Mouse (Mus musculus): ENCODE results near the gene Prss53. TPM values are rescaled to one million over a fixed set of nuclear protein-coding genes. Genes with fewer than 3 reads are reported as not detected.
A peak's percentile ranks its signal among the peaks of the same experiment; 100 is the strongest.
"Not testable (repeated sequence)": the region's sequence is repeated elsewhere in the genome, so short reads cannot be mapped to it uniquely, and the experiment has no call there.

Gene Prss53
- polyA plus RNA-seq, 1 experiment from 2014 or later = 1.1 TPM

- peak overlapping the region; percentile 84 for H3K27ac ChIP-seq (ENCODE audit: low read length)
- peaks cover 17% of the 10 kb centered on the region; the same call in 1 of the 2 replicates for H3K36me3 ChIP-seq (ENCODE audit: control insufficient read depth, insufficient read depth, low read length)
- peak overlapping the region; percentile 80 for H3K9ac ChIP-seq (ENCODE audit: low read length)
- under 1% methylated on average over 46 of the region's 46 CpGs for WGBS
- H3K4me1 ChIP-seq (replicated peaks; ENCODE audit: control insufficient read depth, insufficient read depth, low read length) = peaks cover 11% of the 10 kb centered on the region
- peak overlapping the region; percentile 80 for H3K4me2 ChIP-seq (ENCODE audit: low read depth, low read length)
- ATAC-seq (ENCODE audit: low read depth) = peak; percentile 95
- H3K4me3 ChIP-seq (ENCODE audit: low read length) = peak overlapping the region; percentile 74
- no peaks in the 10 kb centered on the region for H3K9me3 ChIP-seq (ENCODE audit: control insufficient read depth, low read length)
- H3K27me3 ChIP-seq (ENCODE audit: control insufficient read depth, insufficient read depth, low read depth, low read length) = no peaks in the 10 kb centered on the region
These were observed 49.3 kb downstream of the Prss53 start for GRCm38 (mm10) chr7:127841340-127842000.

- peaks cover 15% of the 10 kb centered on the region; the same call in 1 of the 2 replicates for H3K36me3 ChIP-seq (ENCODE audit: control insufficient read depth, insufficient read depth, low read length)
- H3K9ac ChIP-seq (ENCODE audit: low read length) = peak overlapping the region; percentile 80
- peak overlapping the region; percentile 80 for H3K4me2 ChIP-seq (ENCODE audit: low read depth, low read length)
- peak overlapping the region; percentile 84 for H3K27ac ChIP-seq (ENCODE audit: low read length)
- ATAC-seq (ENCODE audit: low read depth) = peak; percentile 11
- WGBS = 2% methylated on average over 15 of the region's 15 CpGs
- H3K27me3 ChIP-seq (ENCODE audit: control insufficient read depth, insufficient read depth, low read depth, low read length) = no peaks in the 10 kb centered on the region
- peaks cover 11% of the 10 kb centered on the region for H3K4me1 ChIP-seq (replicated peaks; ENCODE audit: control insufficient read depth, insufficient read depth, low read length)
- H3K4me3 ChIP-seq (ENCODE audit: low read length) = peak overlapping the region; percentile 74
- no peaks in the 10 kb centered on the region for H3K9me3 ChIP-seq (ENCODE audit: control insufficient read depth, low read length)
These were observed 49.9 kb downstream of the Prss53 start for GRCm38 (mm10) chr7:127840886-127841285.

- H3K9ac ChIP-seq (ENCODE audit: low read length); H3K9me3 ChIP-seq (ENCODE audit: control insufficient read depth, low read length); H3K27ac ChIP-seq (ENCODE audit: low read length); H3K4me2 ChIP-seq (ENCODE audit: low read depth, low read length); H3K4me3 ChIP-seq (ENCODE audit: low read length); H3K27me3 ChIP-seq (ENCODE audit: control insufficient read depth, insufficient read depth, low read depth, low read length); ATAC-seq (ENCODE audit: low read depth): not testable (repeated sequence)
- 76% methylated on average over 2 of the region's 2 CpGs for WGBS
- Histone ChIP-seq H3K4me1 (replicated peaks; ENCODE audit: control insufficient read depth, insufficient read depth, low read length) (peaks cover 11% of the 10 kb centered on the region), H3K36me3 (ENCODE audit: control insufficient read depth, insufficient read depth, low read length) (peaks cover 14% of the 10 kb centered on the region; the same call in 1 of the 2 replicates)
These were observed 50.7 kb downstream of the Prss53 start for GRCm38 (mm10) chr7:127840031-127840430.

GRCm38 (mm10) chr7:127837878-127838277 is 52.9 kb downstream of the Prss53 start:
- H3K36me3 ChIP-seq (ENCODE audit: control insufficient read depth, insufficient read depth, low read length); H3K4me3 ChIP-seq (ENCODE audit: low read length); H3K4me2 ChIP-seq (ENCODE audit: low read depth, low read length); H3K27ac ChIP-seq (ENCODE audit: low read length); H3K27me3 ChIP-seq (ENCODE audit: control insufficient read depth, insufficient read depth, low read depth, low read length); H3K9ac ChIP-seq (ENCODE audit: low read length); ATAC-seq (ENCODE audit: low read depth); H3K4me1 ChIP-seq (replicated peaks; ENCODE audit: control insufficient read depth, insufficient read depth, low read length); H3K9me3 ChIP-seq (ENCODE audit: control insufficient read depth, low read length): not testable (repeated sequence)
- 77% methylated on average over 4 of the region's 4 CpGs for WGBS

- 81% methylated on average over 5 of the region's 5 CpGs for WGBS
- H3K4me3 ChIP-seq (ENCODE audit: low read length) = no peak overlapping the region
- no peaks in the 10 kb centered on the region for H3K9me3 ChIP-seq (ENCODE audit: control insufficient read depth, low read length)
- peaks cover 5% of the 10 kb centered on the region for H3K4me1 ChIP-seq (replicated peaks; ENCODE audit: control insufficient read depth, insufficient read depth, low read length)
- no peaks in the 10 kb centered on the region for H3K36me3 ChIP-seq (ENCODE audit: control insufficient read depth, insufficient read depth, low read length)
- ATAC-seq (ENCODE audit: low read depth) = no peak
- H3K27me3 ChIP-seq (ENCODE audit: control insufficient read depth, insufficient read depth, low read depth, low read length) = no peaks in the 10 kb centered on the region
- H3K4me2 ChIP-seq (ENCODE audit: low read depth, low read length) = no peak overlapping the region
- H3K27ac ChIP-seq (ENCODE audit: low read length) = no peak overlapping the region
- no peak overlapping the region for H3K9ac ChIP-seq (ENCODE audit: low read length)
These were observed 53.3 kb downstream of the Prss53 start for GRCm38 (mm10) chr7:127837473-127837872.

Other genes with a start within 250 kb of the Prss53 start
- 40.5 and 46.1 TPM in 2 replicates for gene Bcl7c, start 182.0 kb downstream of the Prss53 start, polyA plus RNA-seq (2015; fragmentation: Nextera tagmentation; extraction: Ambion mirVana)
- 11.4 and 11.8 TPM in 2 replicates for gene Ctf1, start 178.2 kb downstream of the Prss53 start, polyA plus RNA-seq (2015; fragmentation: Nextera tagmentation; extraction: Ambion mirVana)
- 0.23 and 0.24 TPM in 2 replicates for gene Ctf2, start 158.8 kb downstream of the Prss53 start, polyA plus RNA-seq (2015; fragmentation: Nextera tagmentation; extraction: Ambion mirVana)
- 3.1 and 3.8 TPM in 2 replicates for gene Fbxl19, start 146.4 kb downstream of the Prss53 start, polyA plus RNA-seq (2015; fragmentation: Nextera tagmentation; extraction: Ambion mirVana)
- 29.1 and 32.7 TPM in 2 replicates for gene Orai3, start 121.2 kb downstream of the Prss53 start, polyA plus RNA-seq (2015; fragmentation: Nextera tagmentation; extraction: Ambion mirVana)
- 13.8 and 18.1 TPM in 2 replicates for gene Setd1a, start 114.3 kb downstream of the Prss53 start, polyA plus RNA-seq (2015; fragmentation: Nextera tagmentation; extraction: Ambion mirVana)
- gene Gm49388, start 105.4 kb downstream of the Prss53 start, polyA plus RNA-seq (2015; fragmentation: Nextera tagmentation; extraction: Ambion mirVana) = not detected in 2 replicates
- 27.5 and 32.1 TPM in 2 replicates for gene Hsd3b7, start 90.4 kb downstream of the Prss53 start, polyA plus RNA-seq (2015; fragmentation: Nextera tagmentation; extraction: Ambion mirVana)
- 44.5 and 45.1 TPM in 2 replicates for gene Stx4a, start 66.7 kb downstream of the Prss53 start, polyA plus RNA-seq (2015; fragmentation: Nextera tagmentation; extraction: Ambion mirVana)
- gene Stx1b, start 66.4 kb downstream of the Prss53 start, polyA plus RNA-seq (2015; fragmentation: Nextera tagmentation; extraction: Ambion mirVana) = 1.1 and 1.3 TPM in 2 replicates
- gene Zfp646, start 14.7 kb downstream of the Prss53 start, polyA plus RNA-seq (2015; fragmentation: Nextera tagmentation; extraction: Ambion mirVana) = 11.2 and 11.3 TPM in 2 replicates
- gene Zfp668, start 14.1 kb downstream of the Prss53 start, polyA plus RNA-seq (2015; fragmentation: Nextera tagmentation; extraction: Ambion mirVana) = 15.0 and 17.5 TPM in 2 replicates
- gene Gm21974, start 4.5 kb upstream of the Prss53 start, polyA plus RNA-seq (2015; fragmentation: Nextera tagmentation; extraction: Ambion mirVana) = not detected in 2 replicates
- gene Vkorc1, start 4.6 kb upstream of the Prss53 start, polyA plus RNA-seq (2015; fragmentation: Nextera tagmentation; extraction: Ambion mirVana) = 159 and 162 TPM in 2 replicates
- 129 and 133 TPM in 2 replicates for gene Bckdk, start 13.1 kb upstream of the Prss53 start, polyA plus RNA-seq (2015; fragmentation: Nextera tagmentation; extraction: Ambion mirVana)
- gene Kat8, start 21.5 kb upstream of the Prss53 start, polyA plus RNA-seq (2015; fragmentation: Nextera tagmentation; extraction: Ambion mirVana) = 37.2 and 38.9 TPM in 2 replicates
- 101 and 108 TPM in 2 replicates for gene Prss8, start 39.1 kb upstream of the Prss53 start, polyA plus RNA-seq (2015; fragmentation: Nextera tagmentation; extraction: Ambion mirVana)
- 12.3 and 12.4 TPM in 2 replicates for gene Prss36, start 55.8 kb upstream of the Prss53 start, polyA plus RNA-seq (2015; fragmentation: Nextera tagmentation; extraction: Ambion mirVana)
- 299 and 328 TPM in 2 replicates for gene Fus, start 76.5 kb upstream of the Prss53 start, polyA plus RNA-seq (2015; fragmentation: Nextera tagmentation; extraction: Ambion mirVana)
- gene Pycard, start 102.9 kb upstream of the Prss53 start, polyA plus RNA-seq (2015; fragmentation: Nextera tagmentation; extraction: Ambion mirVana) = 37.6 and 51.2 TPM in 2 replicates
- gene Trim72, start 113.0 kb upstream of the Prss53 start, polyA plus RNA-seq (2015; fragmentation: Nextera tagmentation; extraction: Ambion mirVana) = 0.28 and 0.63 TPM in 2 replicates
- gene Itgam, start 171.7 kb upstream of the Prss53 start, polyA plus RNA-seq (2015; fragmentation: Nextera tagmentation; extraction: Ambion mirVana) = 1.3 and 1.6 TPM in 2 replicates
- not detected in 2 replicates for gene Gm49368, start 171.7 kb upstream of the Prss53 start, polyA plus RNA-seq (2015; fragmentation: Nextera tagmentation; extraction: Ambion mirVana)
- 0.11 and 0.28 TPM in 2 replicates for gene Itgax, start 238.6 kb upstream of the Prss53 start, polyA plus RNA-seq (2015; fragmentation: Nextera tagmentation; extraction: Ambion mirVana)